In the genomic region with DNA sequence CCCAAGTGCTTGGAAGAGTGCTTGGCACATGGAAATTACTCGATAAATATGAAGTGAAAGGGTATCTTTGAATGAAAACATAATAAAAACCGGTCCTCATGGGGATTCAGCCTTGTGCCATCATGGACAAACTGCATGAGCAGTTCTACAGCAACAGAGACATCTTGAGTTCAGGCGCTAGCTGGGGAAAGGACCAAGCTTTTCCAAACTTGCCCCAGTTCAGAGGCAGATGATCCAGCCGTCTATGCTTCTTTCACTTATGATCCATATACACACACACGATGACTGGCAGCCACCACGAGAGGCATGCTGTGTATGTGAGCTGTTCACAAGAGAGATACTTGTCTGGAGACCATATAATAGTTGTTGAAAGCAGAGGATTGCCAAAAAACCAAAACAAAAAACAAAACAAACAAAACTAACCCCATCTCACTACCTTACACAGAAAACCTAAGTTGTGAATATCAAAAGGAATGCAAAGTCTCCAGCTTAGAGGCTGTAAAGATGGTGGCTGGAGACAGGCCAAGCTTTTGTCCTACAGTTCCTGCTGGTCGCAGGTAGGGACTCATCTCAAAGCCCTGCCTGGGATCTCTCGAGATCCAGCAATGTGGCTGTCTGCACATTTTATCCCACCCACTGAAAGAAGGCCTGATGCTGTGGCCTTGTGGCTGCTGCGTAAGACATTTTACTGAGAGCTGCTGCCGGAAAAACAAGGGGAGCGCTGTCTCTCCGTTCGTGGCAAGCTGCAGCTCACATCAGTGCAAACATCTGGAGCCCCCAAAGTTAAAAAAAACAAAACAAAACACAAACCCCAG, we compare ENCODE assay signal across 9 mouse cellular contexts. TPM values are rescaled to one million over a fixed set of nuclear protein-coding genes. Genes with fewer than 3 reads are reported as not detected.
DNase-seq lines count a peak whose midpoint lies in the region; ATAC-seq and TF ChIP-seq lines count a peak whose summit lies in the region.
"Had no signal": no experiment of that assay in that cellular context is flagged by ENCODE, and none has a peak within 500 bp of the region (broad histone marks: within the 10 kb centered on the region; RNA-seq: fewer than 3 reads in every experiment).

No protein-coding gene starts in this region.

- H3K4me1 ChIP-seq in embryonic fibroblast, embryonic 13.5 days (ENCODE audit: control insufficient read depth, insufficient read depth, low read length), result 0 out of 2 replicates have a peak, but pooled peaks cover 4% of the 10 kb centered on the region
- H3K4me1 ChIP-seq in kidney, embryonic 14.5 days (ENCODE audit: control insufficient read depth, insufficient read depth, low read length), result peaks cover 46% of the 10 kb centered on the region
- H3K4me1 ChIP-seq in midbrain, embryonic 12.5 days, result peaks cover 11% of the 10 kb centered on the region; the same call in 1 of the 2 replicates

- H3K4me3 ChIP-seq in left cerebral cortex, adult 2 months, result peak overlapping the region; percentile 82; the same call in 1 of the 2 replicates
- peak overlapping the region; percentile 79 for H3K4me3 ChIP-seq in embryonic fibroblast, embryonic 13.5 days (ENCODE audit: insufficient read depth, low read length)
- peak overlapping the region; percentile 95 for H3K4me3 ChIP-seq in kidney, embryonic 14.5 days (ENCODE audit: low read length)
- H3K4me3 ChIP-seq in midbrain, embryonic 12.5 days, result peak overlapping the region; percentile 81

- peak overlapping the region; percentile 95 for H3K9ac ChIP-seq in kidney, embryonic 14.5 days (ENCODE audit: low read depth, low read length)
- H3K9ac ChIP-seq in midbrain, embryonic 12.5 days (replicated peaks), result no peak overlapping the region

- peak; percentile 47; the same call in 1 of the 2 replicates for TF ChIP-seq POLR2A in embryonic fibroblast, embryonic 13.5 days (IDR thresholded peaks at IDR 0.05; ENCODE audit: low read depth, low read length)

- 35% methylated on average over 13 of the region's 13 CpGs for WGBS in kidney, embryonic 14.5 days
- 63% methylated on average over 13 of the region's 13 CpGs for WGBS in midbrain, embryonic 12.5 days

- intact Hi-C loops in left cerebral cortex, adult 2 months (cut with DNase I), result loop anchor here (2.0 to 10.0 kb wide), 2 partner anchors 21 to 225 kb away; no protein-coding TSS in a partner anchor
- intact Hi-C loops in left cerebral cortex, postnatal 14 days (cut with DNase I), result loop anchor here (2.0 to 5.0 kb wide), 2 partner anchors 21 to 383 kb away; no protein-coding TSS in a partner anchor

- H3K4me2 ChIP-seq in kidney, embryonic 14.5 days (replicated peaks; ENCODE audit: low read depth, low read length), result peak overlapping the region; percentile 67
- H3K4me2 ChIP-seq in midbrain, embryonic 12.5 days (replicated peaks), result peak overlapping the region; percentile 91

- peaks cover 12% of the 10 kb centered on the region; the same call in 1 of the 2 replicates for H3K36me3 ChIP-seq in kidney, embryonic 14.5 days (ENCODE audit: control insufficient read depth, insufficient read depth, low read length)
- no peaks in the 10 kb centered on the region for H3K36me3 ChIP-seq in midbrain, embryonic 12.5 days

- no peak for ATAC-seq in kidney, embryonic 14.5 days (ENCODE audit: low FRiP score, low TSS enrichment)
- no peak for ATAC-seq in midbrain, embryonic 12.5 days (ENCODE audit: low FRiP score, low read depth)
- ATAC-seq in CD4-positive, CD25-positive, alpha-beta regulatory T cell, adult 4 months, result no peak

- peak overlapping the region; percentile 82; the same call in 1 of the 2 replicates for H3K27ac ChIP-seq in left cerebral cortex, adult 2 months
- H3K27ac ChIP-seq in embryonic fibroblast, embryonic 13.5 days (ENCODE audit: insufficient read depth, low read length), result peak overlapping the region; percentile 82
- H3K27ac ChIP-seq in kidney, embryonic 14.5 days (ENCODE audit: low read depth, low read length), result peak overlapping the region; percentile 92
- H3K27ac ChIP-seq in midbrain, embryonic 12.5 days (replicated peaks), result no peak overlapping the region
- H3K27ac ChIP-seq: macrophage had no signal

- no peaks in the 10 kb centered on the region for H3K9me3 ChIP-seq in kidney, embryonic 14.5 days (ENCODE audit: control insufficient read depth, low read length)
- no peaks in the 10 kb centered on the region for H3K9me3 ChIP-seq in midbrain, embryonic 12.5 days

- no peak for TF ChIP-seq CTCF in left cerebral cortex, adult 2 months (IDR thresholded peaks at IDR 0.05)
- TF ChIP-seq CTCF in embryonic fibroblast, embryonic 13.5 days (IDR thresholded peaks at IDR 0.05; ENCODE audit: borderline replicate concordance, insufficient read depth, low read length), result no peak

- no peaks in the 10 kb centered on the region for H3K27me3 ChIP-seq in kidney, embryonic 14.5 days (ENCODE audit: control insufficient read depth, insufficient read depth, low read length)
- H3K27me3 ChIP-seq in midbrain, embryonic 12.5 days, result peaks cover 7% of the 10 kb centered on the region; the same call in 1 of the 2 replicates

- no peak for DNase-seq in left cerebral cortex, adult 2 months (ENCODE audit: extremely low spot score in 1 of 2, low spot score in 2 of 2)
- DNase-seq in left cerebral cortex, postnatal 14 days (ENCODE audit: low spot score in 2 of 2), result no peak
- no peak for DNase-seq in urinary bladder, adult 18-20 months (ENCODE audit: low spot score in 2 of 2)
- no peak for DNase-seq in spleen, adult 12 weeks (ENCODE audit: low spot score)

RNA-seq across cellular contexts. Expression of gene Creb3l2, which starts 2.1 kb away (rescaled TPM):
- total RNA-seq in left cerebral cortex, adult 2 months (2021), result 1 to 10 TPM; 6.2 to 8.1 TPM
- total RNA-seq in left cerebral cortex, postnatal 14 days (2021), result 1 to 10 TPM; 6.7 to 8.1 TPM
- polyA plus RNA-seq in embryonic fibroblast, embryonic 13.5 days (2011; ENCODE audit: insufficient read length, low read depth, missing spikeins), result 55.0 and 62.8 TPM in 2 replicates
- polyA plus RNA-seq in kidney, embryonic 14.5 days (2014; fragmentation: Nextera tagmentation; extraction: Ambion mirVana), result 21.3 and 34.2 TPM in 2 replicates
- polyA plus RNA-seq in midbrain, embryonic 12.5 days (2016; fragmentation: Nextera tagmentation; extraction: Ambion mirVana), result 5.9 and 7.2 TPM in 2 replicates
- 1 to 10 TPM; 3.2 to 3.3 TPM for polyA plus RNA-seq in CD4-positive, CD25-positive, alpha-beta regulatory T cell, adult 4 months (2017; shearing (Covaris generic))
